ENCODE assay signal across 9 mouse cellular contexts in genomic region chr16:65629186-65629585, GRCm38 (mm10).
DNase-seq lines count a peak whose midpoint lies in the region; ATAC-seq lines count a peak whose summit lies in the region.
"Had no signal": no experiment of that assay in that cellular context is flagged by ENCODE, and none has a peak within 500 bp of the region (broad histone marks: within the 10 kb centered on the region; RNA-seq: fewer than 3 reads in every experiment).

No protein-coding gene starts in this region.

- peak; percentile 38; the same call in 1 of the 2 replicates for ATAC-seq in midbrain, embryonic 14.5 days (ENCODE audit: low FRiP score, low TSS enrichment)

- no peak overlapping the region for H3K9ac ChIP-seq in midbrain, embryonic 14.5 days (replicated peaks; ENCODE audit: low read length)

- WGBS in midbrain, embryonic 14.5 days: 15% methylated on average over 10 of the region's 10 CpGs

- no peaks in the 10 kb centered on the region for H3K9me3 ChIP-seq in midbrain, embryonic 14.5 days (ENCODE audit: control insufficient read depth, low read length)

- no peak overlapping the region for H3K27ac ChIP-seq in midbrain, embryonic 14.5 days (replicated peaks; ENCODE audit: low read depth, low read length)

- H3K4me3 ChIP-seq in midbrain, embryonic 14.5 days (replicated peaks; ENCODE audit: low read depth, low read length): no peak overlapping the region
- H3K4me3 ChIP-seq: erythroblast, embryonic 14.5 days had no signal

- H3K36me3 ChIP-seq in midbrain, embryonic 14.5 days (ENCODE audit: control insufficient read depth, insufficient read depth, low read length): no peaks in the 10 kb centered on the region

- DNase-seq in urinary bladder, postnatal 25 days (ENCODE audit: low spot score): peak; percentile 41
- no peak for DNase-seq in urinary bladder, postnatal 4 days (ENCODE audit: low spot score in 2 of 2)
- DNase-seq in cerebellum, adult 8-10 months: peak; percentile 43
- peak; percentile 43 to 92 for DNase-seq in frontal cortex, adult 2 months (ENCODE audit: extremely low spot score in 1 of 2, low spot score in 1 of 2)
- peak; percentile 71 for DNase-seq in induced T-regulatory cell, adult 2 months (ENCODE audit: low read depth)
- DNase-seq in left cerebral cortex, postnatal 25 days (ENCODE audit: low spot score in 2 of 2): peak; percentile 62 to 82
- DNase-seq in midbrain, embryonic 14.5 days: peak; percentile 90
- peak; percentile 74 for DNase-seq in telencephalon, adult 2 months (ENCODE audit: low read depth, low spot score)

- no peaks in the 10 kb centered on the region for H3K27me3 ChIP-seq in midbrain, embryonic 14.5 days (ENCODE audit: control insufficient read depth, insufficient read depth, low read length)

- intact Hi-C loops in left cerebral cortex, postnatal 25 days (cut with DNase I): loop anchor here (2.0 kb wide), 2 partner anchors 378 to 386 kb away; no protein-coding TSS in a partner anchor

- H3K4me1 ChIP-seq in midbrain, embryonic 14.5 days (ENCODE audit: control insufficient read depth, insufficient read depth, low read length): no peaks in the 10 kb centered on the region

- H3K4me2 ChIP-seq in midbrain, embryonic 14.5 days (ENCODE audit: low read length): no peak overlapping the region

Comparison
In these comparisons a context has a peak if more than half of its experiments do, and no peak if none do; other contexts are left out.
1. DNase-seq: peak in urinary bladder, postnatal 25 days (single experiment), cerebellum, adult 8-10 months (single experiment), frontal cortex, adult 2 months (2 of 2), induced T-regulatory cell, adult 2 months (single experiment), left cerebral cortex, postnatal 25 days (2 of 2), midbrain, embryonic 14.5 days (single experiment) and telencephalon, adult 2 months (single experiment); none in urinary bladder, postnatal 4 days (0 of 2).